Mouse (Mus musculus) G1E (cell line): Measurements from ENCODE around the gene Ccnt1.

Experiments used
- CTCF ChIP-seq: IDR thresholded peaks from 2 replicates; pipeline ENCODE4 v1.5.1; 2012; ENCODE audit warnings: low read depth, low read length, inconsistent platforms, mixed read lengths
- GATA1 ChIP-seq: IDR thresholded peaks from 2 replicates; pipeline ENCODE4 v1.6.1; 2012; ENCODE audit warnings: borderline replicate concordance, low read length, inconsistent platforms, mixed read lengths
- GATA2 ChIP-seq: IDR thresholded peaks from 2 replicates; pipeline ENCODE4 v1.6.1; 2012; ENCODE audit warnings: low read depth, low read length, inconsistent platforms, borderline replicate concordance
- POLR2AphosphoS5 ChIP-seq: IDR thresholded peaks from 2 replicates; pipeline ENCODE4 v1.6.1; 2012; ENCODE audit warnings: low read depth, low read length, inconsistent platforms; ENCODE audit not compliant: insufficient replicate concordance
- TAL1 ChIP-seq: conservative IDR thresholded peaks from 2 replicates; pipeline ENCODE4 v1.6.1; 2012; ENCODE audit warnings: low read depth, low read length, inconsistent platforms, mixed read lengths

DNA sequence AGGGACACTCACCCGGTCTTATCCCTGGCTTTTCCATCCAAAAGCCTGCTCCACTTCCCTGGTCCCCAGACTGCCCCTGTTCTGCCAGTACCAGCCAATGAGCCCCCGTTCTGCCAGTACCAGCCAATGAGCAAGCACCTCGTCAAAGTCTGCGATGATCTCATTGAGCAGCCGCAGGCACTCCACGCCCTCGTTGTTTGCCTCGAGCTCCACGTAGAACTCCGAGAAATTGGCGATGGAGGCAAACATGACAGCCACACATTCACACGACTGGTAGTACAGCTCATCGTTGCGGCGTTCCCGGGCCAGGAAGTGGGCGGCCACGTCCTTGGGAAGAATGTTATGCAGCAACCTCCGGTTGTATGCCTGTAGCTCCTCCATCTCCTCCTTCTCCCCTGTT lies 23.5 kb upstream of the Ccnt1 start:
- TF ChIP-seq CTCF (no peak), POLR2AphosphoS5 (no peak), TAL1 (no peak), GATA1 (no peak), GATA2 (no peak)
